Mouse (Mus musculus): ENCODE measurements around the gene Eef1akmt3. TPM values are rescaled to one million over a fixed set of nuclear protein-coding genes. Genes with fewer than 3 reads are reported as not detected.

Gene Eef1akmt3
- 0.05 and 0.15 TPM in 2 replicates for polyA plus RNA-seq (2015; fragmentation: Nextera tagmentation; extraction: Ambion mirVana)

DNA sequence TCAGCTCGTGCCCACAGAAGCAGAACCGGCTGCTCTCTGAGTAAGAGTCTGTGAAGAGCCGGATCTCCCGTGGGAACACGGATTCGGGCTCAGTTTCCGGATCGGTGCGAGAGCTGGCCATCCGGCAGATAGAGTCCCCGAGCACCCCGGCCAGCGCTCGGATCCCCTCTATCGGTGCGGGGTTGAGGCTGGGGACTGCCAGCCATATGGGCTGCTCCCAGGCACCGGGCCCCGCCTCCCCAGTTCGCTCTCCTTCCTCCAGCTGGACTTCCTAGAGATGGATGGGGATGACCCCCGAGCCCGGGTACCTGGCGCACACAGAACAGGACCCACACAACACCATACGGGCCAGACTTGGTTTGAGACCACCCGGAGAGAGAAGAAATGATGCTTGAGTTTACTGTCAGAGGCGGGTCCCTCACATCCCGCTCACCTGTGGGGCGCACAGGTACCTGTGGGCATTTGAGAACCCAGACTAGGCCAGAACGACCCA, at the start of gene Eef1akmt3, which contains the start of gene Mettl1:
TSS of gene Eef1akmt3 (minus strand) at position 240 of the 493 bp plus-strand sequence.
TSS of gene Mettl1 (plus strand) at position 141 of the 493 bp plus-strand sequence.

DNA sequence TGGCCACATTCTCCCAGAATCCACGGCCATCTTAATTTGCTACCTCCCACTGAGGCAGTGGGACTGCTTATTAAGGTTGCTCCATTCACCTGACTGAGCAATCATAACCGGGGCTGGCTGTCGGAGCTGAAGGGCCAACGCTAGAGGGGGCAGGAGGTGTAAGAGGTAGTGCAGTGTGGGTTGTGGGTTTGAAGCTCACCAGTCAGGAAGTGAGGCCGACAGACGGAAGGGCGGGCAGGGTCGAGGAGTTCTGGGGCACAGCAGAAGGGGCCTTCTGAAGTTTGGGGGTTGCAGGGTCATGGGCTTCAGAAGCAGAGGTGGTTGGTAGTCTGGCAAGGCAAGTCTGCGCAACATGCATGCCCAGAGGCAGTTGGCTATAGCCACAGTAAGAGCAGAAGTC, 33.8 kb upstream of the Eef1akmt3 start, which contains the start of gene Agap2:
TSS of gene Agap2 (plus strand) at position 205 of the 400 bp plus-strand sequence.

DNA sequence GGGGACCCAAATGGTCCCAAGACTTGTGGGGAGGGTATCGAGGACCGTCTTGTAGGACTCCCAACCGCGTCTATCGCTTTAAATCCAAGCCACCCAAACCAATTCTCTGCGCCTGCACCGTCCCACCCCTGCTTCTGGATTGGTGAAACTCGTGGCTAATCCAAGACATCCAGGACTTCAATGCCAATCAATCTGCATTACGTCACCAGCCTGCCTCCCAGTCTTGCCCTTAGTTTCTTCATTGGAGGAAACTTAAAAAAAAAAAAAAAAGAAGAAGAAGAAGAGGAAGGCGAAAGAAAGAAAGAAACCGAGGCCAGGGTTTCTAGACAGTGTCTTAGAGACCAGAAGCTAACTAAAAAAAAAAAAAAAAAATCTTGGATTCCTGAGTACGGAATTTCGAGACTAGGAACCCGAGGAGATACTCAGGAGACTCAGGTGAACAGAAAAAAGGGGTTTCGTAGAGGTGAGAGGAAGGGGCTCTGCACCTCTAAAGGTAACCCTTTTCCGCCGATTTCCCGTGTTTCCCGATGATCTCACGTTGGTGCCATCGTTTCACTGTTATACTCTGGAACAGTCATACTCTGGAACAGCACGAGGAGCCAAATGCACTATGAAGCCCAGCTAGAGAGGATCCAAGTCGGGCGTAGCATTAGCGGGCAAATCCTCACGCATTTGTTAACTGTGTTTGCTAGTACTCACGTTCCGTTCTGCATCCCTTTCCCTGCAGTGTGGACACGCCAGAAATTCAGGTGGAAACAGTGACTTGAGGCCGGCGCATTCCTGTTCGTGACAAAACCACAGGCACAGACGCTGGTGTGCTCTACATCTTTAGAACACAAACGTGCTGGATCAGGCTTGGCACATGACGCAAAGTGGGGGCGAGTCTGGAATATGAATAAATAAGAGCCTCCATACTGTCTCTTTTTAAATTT, 29.1 kb upstream of the Eef1akmt3 start, which contains the start of gene Tspan31:
TSS of gene Tspan31 (minus strand) at position 75 of the 932 bp plus-strand sequence.

GRCm38 (mm10) chr10:127063239-127063872, 22.0 kb upstream of the Eef1akmt3 start, which contains the start of gene Cdk4:
TSS of gene Cdk4 (plus strand) at chr10:127063534.

GRCm38 (mm10) chr10:127059968-127060916, 18.9 kb upstream of the Eef1akmt3 start, which contains the start of gene March9:
TSS of gene March9 (minus strand) at chr10:127060184.

GRCm38 (mm10) chr10:127047954-127048353, 6.6 kb upstream of the Eef1akmt3 start, which contains the start of gene Cyp27b1:
TSS of gene Cyp27b1 (plus strand) at chr10:127048250.

DNA sequence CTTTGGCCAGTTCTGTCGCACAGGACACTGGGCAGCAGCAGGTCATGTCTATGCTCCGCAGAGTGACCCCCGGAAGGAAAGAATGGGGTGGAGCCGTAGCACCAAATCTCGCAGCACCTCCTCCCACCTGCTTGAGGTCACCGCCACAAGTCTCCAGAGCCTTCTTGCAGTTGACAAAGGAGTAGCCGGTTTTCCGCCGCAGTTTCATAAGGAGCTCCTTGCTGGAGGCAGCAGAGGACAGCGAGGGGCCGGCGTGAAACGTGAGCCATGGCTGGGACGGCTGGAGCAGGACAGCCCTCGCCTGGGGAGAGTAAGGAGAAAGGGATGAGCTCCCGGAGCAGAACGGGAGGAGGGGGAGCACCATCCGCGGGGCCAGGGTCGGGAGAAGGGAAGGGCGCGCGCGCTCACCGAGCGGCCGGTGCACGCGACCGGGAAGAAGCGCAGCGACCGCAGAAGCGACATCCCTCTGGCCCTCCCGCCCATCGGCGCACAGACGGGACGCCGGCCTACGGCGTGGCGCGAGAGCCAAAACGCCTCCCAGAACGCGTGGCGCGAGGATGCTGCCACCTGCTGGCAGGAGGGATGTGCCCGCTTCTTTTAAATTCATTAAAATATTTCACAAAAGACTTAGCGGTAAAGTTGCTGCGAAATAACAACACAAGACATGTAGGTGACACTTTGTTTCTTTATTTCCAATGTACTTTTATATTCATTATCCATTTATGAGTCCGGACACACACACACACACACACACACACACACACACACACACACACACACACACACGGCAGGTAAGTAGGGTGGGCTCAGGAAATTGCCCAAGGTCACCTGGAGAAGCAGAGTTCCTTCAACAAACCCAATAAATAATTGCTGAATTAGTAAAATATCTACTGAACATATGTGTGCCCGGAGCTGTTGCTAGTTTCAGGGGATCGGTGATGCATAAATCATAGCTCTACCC, 10.7 kb downstream of the Eef1akmt3 start, which contains the start of gene Tsfm:
TSS of gene Tsfm (minus strand) at position 505 of the 961 bp plus-strand sequence.

GRCm38 (mm10) chr10:127000529-127000928, 40.8 kb downstream of the Eef1akmt3 start, which contains the start of gene Avil:
TSS of gene Avil (plus strand) at chr10:127000709.

Small RNA genes lying within 50 kb of the gene (microRNA-seq; reads per million reads assigned to microRNA genes)
- gene Mir26a-2 (ENCODE audit: borderline replicate concordance, insufficient number of aligned reads), result 54.3 reads per million, percentile 36 among the genes with 10 or more reads in this experiment
- gene Mir546 (ENCODE audit: borderline replicate concordance, insufficient number of aligned reads), result not detected

Other genes with a start within 250 kb of the Eef1akmt3 start
- gene Atp23, start 140.2 kb downstream of the Eef1akmt3 start, polyA plus RNA-seq (2015; fragmentation: Nextera tagmentation; extraction: Ambion mirVana), result 15.3 and 24.1 TPM in 2 replicates
- gene Ctdsp2, start 62.8 kb downstream of the Eef1akmt3 start, polyA plus RNA-seq (2015; fragmentation: Nextera tagmentation; extraction: Ambion mirVana), result 47.7 and 54.5 TPM in 2 replicates
- 0.22 and 0.69 TPM in 2 replicates for gene Avil, start 40.8 kb downstream of the Eef1akmt3 start, polyA plus RNA-seq (2015; fragmentation: Nextera tagmentation; extraction: Ambion mirVana)
- gene Tsfm, start 10.7 kb downstream of the Eef1akmt3 start, polyA plus RNA-seq (2015; fragmentation: Nextera tagmentation; extraction: Ambion mirVana), result 48.6 and 93.0 TPM in 2 replicates
- gene Mettl1, start 99 bp downstream of the Eef1akmt3 start, polyA plus RNA-seq (2015; fragmentation: Nextera tagmentation; extraction: Ambion mirVana), result 21.1 and 31.5 TPM in 2 replicates
- 0.25 and 0.30 TPM in 2 replicates for gene Cyp27b1, start 6.7 kb upstream of the Eef1akmt3 start, polyA plus RNA-seq (2015; fragmentation: Nextera tagmentation; extraction: Ambion mirVana)
- gene March9, start 18.7 kb upstream of the Eef1akmt3 start, polyA plus RNA-seq (2015; fragmentation: Nextera tagmentation; extraction: Ambion mirVana), result 0.98 and 1.1 TPM in 2 replicates
- gene Cdk4, start 22.0 kb upstream of the Eef1akmt3 start, polyA plus RNA-seq (2015; fragmentation: Nextera tagmentation; extraction: Ambion mirVana), result 454 and 569 TPM in 2 replicates
- gene Tspan31, start 28.8 kb upstream of the Eef1akmt3 start, polyA plus RNA-seq (2015; fragmentation: Nextera tagmentation; extraction: Ambion mirVana), result 127 and 168 TPM in 2 replicates
- 0.20 and 0.39 TPM in 2 replicates for gene Agap2, start 33.8 kb upstream of the Eef1akmt3 start, polyA plus RNA-seq (2015; fragmentation: Nextera tagmentation; extraction: Ambion mirVana)
- 70.0 and 115 TPM in 2 replicates for gene Os9, start 79.6 kb upstream of the Eef1akmt3 start, polyA plus RNA-seq (2015; fragmentation: Nextera tagmentation; extraction: Ambion mirVana)
- 8.3 and 11.5 TPM in 2 replicates for gene B4galnt1, start 123.7 kb upstream of the Eef1akmt3 start, polyA plus RNA-seq (2015; fragmentation: Nextera tagmentation; extraction: Ambion mirVana)
- 0.77 and 1.5 TPM in 2 replicates for gene Slc26a10, start 139.1 kb upstream of the Eef1akmt3 start, polyA plus RNA-seq (2015; fragmentation: Nextera tagmentation; extraction: Ambion mirVana)
- 26.9 and 37.1 TPM in 2 replicates for gene Arhgef25, start 148.6 kb upstream of the Eef1akmt3 start, polyA plus RNA-seq (2015; fragmentation: Nextera tagmentation; extraction: Ambion mirVana)
- 71.2 and 89.3 TPM in 2 replicates for gene Dtx3, start 154.2 kb upstream of the Eef1akmt3 start, polyA plus RNA-seq (2015; fragmentation: Nextera tagmentation; extraction: Ambion mirVana)
- 20.1 and 31.2 TPM in 2 replicates for gene Pip4k2c, start 170.1 kb upstream of the Eef1akmt3 start, polyA plus RNA-seq (2015; fragmentation: Nextera tagmentation; extraction: Ambion mirVana)
- 9.4 and 28.5 TPM in 2 replicates for gene Kif5a, start 221.8 kb upstream of the Eef1akmt3 start, polyA plus RNA-seq (2015; fragmentation: Nextera tagmentation; extraction: Ambion mirVana)
- 179 and 189 TPM in 2 replicates for gene Dctn2, start 224.9 kb upstream of the Eef1akmt3 start, polyA plus RNA-seq (2015; fragmentation: Nextera tagmentation; extraction: Ambion mirVana)
- 8.1 and 10.8 TPM in 2 replicates for gene Mbd6, start 247.5 kb upstream of the Eef1akmt3 start, polyA plus RNA-seq (2015; fragmentation: Nextera tagmentation; extraction: Ambion mirVana)